ENCODE assay signal across 8 mouse cellular contexts in genomic region chr2:74704393-74704998, GRCm38 (mm10). TPM values are rescaled to one million over a fixed set of nuclear protein-coding genes. Genes with fewer than 3 reads are reported as not detected.
A peak's percentile ranks its signal among the peaks of the same experiment; 100 is the strongest.
DNase-seq lines count a peak whose midpoint lies in the region; ATAC-seq and TF ChIP-seq lines count a peak whose summit lies in the region.

Gene Hoxd8, plus strand, starts transcription at chr2:74704615.

- WGBS in forebrain, embryonic 10.5 days = 0% methylated on average over 39 of the region's 52 CpGs
- WGBS in hindbrain, postnatal 0 days = 2% methylated on average over 32 of the region's 52 CpGs
- 1% methylated on average over 52 of the region's 52 CpGs for WGBS in liver, embryonic 15.5 days (ENCODE audit: insufficient replicate concordance)

- no peak within 1 kb of the TSS for H3K9ac ChIP-seq in hindbrain, postnatal 0 days (replicated peaks; ENCODE audit: low read length)
- no peak within 1 kb of the TSS for H3K9ac ChIP-seq in liver, embryonic 15.5 days

- no peaks in the 10 kb centered on the region for H3K36me3 ChIP-seq in megakaryocyte, embryonic 14.5 days (replicated peaks; ENCODE audit: low read length)
- H3K36me3 ChIP-seq in forebrain, embryonic 10.5 days (replicated peaks) = no peaks in the 10 kb centered on the region
- no peaks in the 10 kb centered on the region for H3K36me3 ChIP-seq in hindbrain, postnatal 0 days (ENCODE audit: insufficient read depth, low read length)
- no peaks in the 10 kb centered on the region for H3K36me3 ChIP-seq in liver, embryonic 15.5 days (replicated peaks)

- no peaks in the 10 kb centered on the region for H3K9me3 ChIP-seq in megakaryocyte, embryonic 14.5 days
- no peaks in the 10 kb centered on the region for H3K9me3 ChIP-seq in forebrain, embryonic 10.5 days
- no peaks in the 10 kb centered on the region for H3K9me3 ChIP-seq in hindbrain, postnatal 0 days (ENCODE audit: low read length)
- no peaks in the 10 kb centered on the region for H3K9me3 ChIP-seq in liver, embryonic 15.5 days (replicated peaks)

- H3K27ac ChIP-seq in forebrain, embryonic 10.5 days = no peak within 1 kb of the TSS
- no peak within 1 kb of the TSS for H3K27ac ChIP-seq in hindbrain, postnatal 0 days
- no peak within 1 kb of the TSS for H3K27ac ChIP-seq in liver, embryonic 15.5 days (replicated peaks)

- H3K4me3 ChIP-seq in megakaryocyte, embryonic 14.5 days (replicated peaks) = peak within 1 kb of the TSS; percentile 88
- peak within 1 kb of the TSS; percentile 46 for H3K4me3 ChIP-seq in forebrain, embryonic 10.5 days
- peak within 1 kb of the TSS; percentile 26 for H3K4me3 ChIP-seq in hindbrain, postnatal 0 days (ENCODE audit: low read length)
- peak within 1 kb of the TSS; percentile 40 for H3K4me3 ChIP-seq in liver, embryonic 15.5 days (replicated peaks)

- H3K27me3 ChIP-seq in megakaryocyte, embryonic 14.5 days (replicated peaks) = peaks cover 95% of the 10 kb centered on the region
- peaks cover 100% of the 10 kb centered on the region for H3K27me3 ChIP-seq in forebrain, embryonic 10.5 days (ENCODE audit: poor library complexity, severe bottlenecking)
- peaks cover 92% of the 10 kb centered on the region for H3K27me3 ChIP-seq in hindbrain, postnatal 0 days (ENCODE audit: insufficient read depth, low read length)
- H3K27me3 ChIP-seq in liver, embryonic 15.5 days = peaks cover 100% of the 10 kb centered on the region

- H3K4me1 ChIP-seq in megakaryocyte, embryonic 14.5 days = peaks cover 15% of the 10 kb centered on the region
- H3K4me1 ChIP-seq in forebrain, embryonic 10.5 days = peaks cover 16% of the 10 kb centered on the region
- no peaks in the 10 kb centered on the region for H3K4me1 ChIP-seq in hindbrain, postnatal 0 days (ENCODE audit: insufficient read depth, low read length)
- H3K4me1 ChIP-seq in liver, embryonic 15.5 days (replicated peaks) = peaks cover 10% of the 10 kb centered on the region

- no peak for TF ChIP-seq CTCF in hindbrain, postnatal 0 days (IDR thresholded peaks at IDR 0.05; ENCODE audit: low read depth)

- H3K4me2 ChIP-seq in hindbrain, postnatal 0 days (ENCODE audit: low read depth, low read length) = peak within 1 kb of the TSS; percentile 48
- H3K4me2 ChIP-seq in liver, embryonic 15.5 days = peak within 1 kb of the TSS; percentile 62

- DNase-seq in forebrain, embryonic 10.5 days (ENCODE audit: extremely low spot score, low spot score) = peak; percentile 55
- no peak for DNase-seq in hindbrain, postnatal 0 days (ENCODE audit: low spot score)
- peak; percentile 89 for DNase-seq in testis, postnatal 14 days (ENCODE audit: low spot score)
- DNase-seq in spleen, adult 18-20 months = no peak

- ATAC-seq in megakaryocyte, adult 5-6 weeks (ENCODE audit: poor library complexity, severe bottlenecking) = no peak
- no peak; the same call in 1 of the 2 replicates for ATAC-seq in hindbrain, postnatal 0 days
- no peak for ATAC-seq in liver, embryonic 15.5 days (ENCODE audit: insufficient read depth)
- ATAC-seq in frontal cortex, adult (ENCODE audit: low TSS enrichment) = no peak

RNA-seq across cellular contexts. Expression of gene Hoxd8, which starts in this region (rescaled TPM):
- polyA plus RNA-seq in megakaryocyte, embryonic 14.5 days (2012; ENCODE audit: insufficient read depth, low replicate concordance) = not detected in 2 replicates
- total RNA-seq in megakaryocyte, adult 5-6 weeks (2015) = not detected in 2 replicates
- not detected in 2 replicates for total RNA-seq in megakaryocyte, adult 5-6 weeks (2017)
- polyA plus RNA-seq in forebrain, embryonic 10.5 days (2016; fragmentation: Nextera tagmentation; extraction: Ambion mirVana) = not detected in 2 replicates
- total RNA-seq in hindbrain, postnatal 0 days (2014; rRNA removed) = 0.37 and 9.2 TPM in 2 replicates
- 0.21 TPM in 1 of 2 replicates, not detected in the other for polyA plus RNA-seq in hindbrain, postnatal 0 days (2015; fragmentation: Nextera tagmentation; extraction: Ambion mirVana)
- polyA plus RNA-seq in liver, embryonic 15.5 days (2015; fragmentation: Nextera tagmentation; extraction: Ambion mirVana) = 0.05 TPM in 2 replicates

Comparison
In these comparisons a context has a peak if more than half of its experiments do, and no peak if none do; other contexts are left out.
1. Peak in DNase-seq and H3K4me3 ChIP-seq in forebrain, embryonic 10.5 days; RNA of the gene not detected or under 1 TPM.
2. H3K4me3 ChIP-seq: peak in every context shown above with its lines; median percentile 88 in megakaryocyte, embryonic 14.5 days; 46 in forebrain, embryonic 10.5 days; 40 in liver, embryonic 15.5 days; 26 in hindbrain, postnatal 0 days.